Mouse (Mus musculus) gonadal fat pad, adult 2 months (tissue): ENCODE data around the gene Fbn1. TPM values are rescaled to one million over a fixed set of nuclear protein-coding genes. Genes with fewer than 3 reads are reported as not detected.

Source experiments
- DNase-seq: peaks from one replicate; pipeline ENCODE4 v3.0.0-alpha.2; 2012; ENCODE audit warnings: low read depth
- polyA plus RNA-seq: library from polyadenylated mRNA; depleted of rRNA; stranded (reverse); fragments of >200 nt; gene quantifications from 2 replicates; pipeline ENCODE4 v1.2.3, GENCODE M21; 2012

Gene Fbn1
- polyA plus RNA-seq, 1 experiment: 34.6 TPM

GRCm38 (mm10) chr2:125394428-125395101 is 113.2 kb downstream of the Fbn1 start:
- no peak for DNase-seq

- no peak for DNase-seq
Observed at GRCm38 (mm10) chr2:125391582-125391981, 116.2 kb downstream of the Fbn1 start.

- no peak for DNase-seq
Observed at GRCm38 (mm10) chr2:125389796-125390195, 118.0 kb downstream of the Fbn1 start.

DNA sequence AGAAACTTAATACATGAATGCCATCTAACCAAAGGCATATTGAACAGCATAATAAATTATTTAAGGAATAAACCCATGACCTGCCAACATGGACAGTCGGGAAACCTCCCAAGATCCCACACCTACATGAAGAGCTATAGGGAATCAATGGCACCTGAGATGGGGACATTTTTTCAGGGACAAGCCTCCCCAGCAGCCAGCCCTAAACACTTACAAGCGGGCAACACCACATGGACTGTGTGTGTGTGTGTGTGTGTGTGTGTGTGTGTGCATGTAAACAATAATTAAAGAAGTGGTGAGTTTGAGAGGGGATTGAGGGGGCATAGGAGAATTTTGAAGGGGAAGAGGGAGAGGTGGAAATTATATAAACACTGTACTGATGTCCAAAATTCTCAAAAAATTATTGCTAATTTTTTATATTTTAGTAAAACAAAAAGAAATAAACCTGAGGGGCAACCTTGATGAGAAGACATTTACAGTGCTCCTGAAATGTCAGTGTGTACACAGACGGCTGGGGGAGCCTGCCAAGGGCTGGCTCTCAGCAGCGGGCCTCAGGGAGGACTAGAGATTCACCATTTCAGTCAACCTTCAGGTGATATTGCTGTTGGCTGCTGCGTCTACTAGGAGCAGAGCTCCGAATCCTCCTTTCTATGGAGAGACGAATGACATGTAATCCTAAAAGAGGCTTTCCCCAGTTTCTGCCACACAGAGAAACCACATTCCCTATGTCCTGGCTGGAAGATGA is 121.4 kb downstream of the Fbn1 start:
- no peak for DNase-seq

GRCm38 (mm10) chr2:125384941-125385340 is 122.9 kb downstream of the Fbn1 start:
- DNase-seq: no peak

GRCm38 (mm10) chr2:125384415-125384814 is 123.4 kb downstream of the Fbn1 start:
- no peak for DNase-seq

- DNase-seq: no peak
Observed at GRCm38 (mm10) chr2:125383273-125383641, 124.5 kb downstream of the Fbn1 start.

GRCm38 (mm10) chr2:125382613-125383272 is 125.0 kb downstream of the Fbn1 start:
- no peak for DNase-seq

DNA sequence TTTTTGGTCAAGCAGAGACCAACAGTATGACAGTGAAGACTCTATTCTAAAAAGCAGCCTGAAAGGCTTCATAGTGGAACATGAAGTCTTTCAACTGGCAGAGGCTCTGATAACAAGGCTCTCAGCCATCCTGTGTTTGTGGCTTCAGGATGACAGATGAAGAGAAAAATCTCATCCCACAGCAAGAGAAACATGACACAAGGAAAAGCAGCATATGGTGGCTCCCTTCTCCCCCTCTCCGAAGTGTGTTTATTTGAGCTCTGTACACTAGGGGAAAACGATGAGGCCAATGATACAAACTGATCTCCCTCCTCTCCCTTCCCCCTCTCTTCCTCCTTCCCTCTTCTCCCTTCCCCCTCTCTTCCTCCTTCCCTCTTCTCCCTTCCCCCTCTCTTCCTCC is 127.7 kb downstream of the Fbn1 start:
- DNase-seq: no peak

GRCm38 (mm10) chr2:125379206-125379605 is 128.6 kb downstream of the Fbn1 start:
- no peak for DNase-seq

DNA sequence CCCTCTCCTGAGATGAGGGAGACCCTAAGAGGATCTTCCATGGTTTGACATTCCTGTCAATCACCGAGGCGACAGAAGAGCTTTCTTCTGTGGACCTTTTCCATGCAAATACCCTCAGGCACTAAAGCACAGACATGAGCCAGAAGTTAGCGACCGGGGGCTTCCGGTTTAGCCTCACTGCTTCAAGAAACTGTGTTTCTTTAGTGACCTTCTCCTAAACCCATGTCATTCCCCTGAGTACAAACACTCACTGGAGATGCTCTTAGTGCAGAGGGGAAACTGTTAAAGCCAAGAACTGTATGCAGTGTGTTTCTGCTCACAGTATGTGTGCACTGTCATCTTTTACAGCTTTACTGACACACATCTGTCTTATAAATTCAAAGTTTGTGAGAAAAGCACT is 131.9 kb downstream of the Fbn1 start:
- no peak for DNase-seq

- DNase-seq: no peak
Observed at GRCm38 (mm10) chr2:125375301-125375700, 132.5 kb downstream of the Fbn1 start.

DNA sequence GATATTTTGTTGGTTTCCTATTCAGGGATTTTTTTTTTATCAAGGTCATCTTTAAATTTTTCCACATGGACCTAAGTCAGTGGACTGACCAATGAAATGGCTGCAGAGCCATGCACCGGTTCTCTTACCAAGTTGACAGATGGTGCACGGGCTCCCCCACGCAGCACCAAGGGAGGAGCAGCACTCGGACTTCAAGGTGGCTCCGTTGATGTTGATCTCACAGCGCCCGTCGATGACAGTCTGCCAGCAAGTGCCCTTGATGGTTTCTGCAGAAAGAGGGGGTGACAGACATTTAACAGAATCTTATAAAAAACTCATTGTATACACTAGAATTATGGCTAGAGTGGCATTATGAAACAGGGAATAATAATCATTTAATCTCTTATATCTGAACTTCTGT is 138.1 kb downstream of the Fbn1 start:
- DNase-seq: no peak

DNA sequence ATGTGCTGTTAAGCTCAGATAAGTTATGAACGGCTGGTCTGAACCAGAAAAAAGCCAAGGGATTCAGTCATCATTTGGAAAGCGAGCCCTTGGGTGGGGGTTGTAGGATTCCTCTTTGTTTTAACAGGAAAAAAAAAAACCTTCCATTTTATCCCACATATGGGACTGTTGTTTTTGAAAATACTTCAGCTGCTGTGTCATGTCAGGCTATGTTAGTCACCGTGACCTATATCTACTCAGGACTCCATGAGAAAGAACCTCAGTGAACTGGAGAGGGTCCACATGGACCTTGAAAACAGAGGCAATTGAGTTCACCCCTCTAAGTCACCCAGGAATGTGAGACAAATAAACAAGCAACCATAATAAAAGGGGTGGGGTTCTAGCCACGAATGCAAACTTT is 139.2 kb downstream of the Fbn1 start:
- DNase-seq: no peak

DNA sequence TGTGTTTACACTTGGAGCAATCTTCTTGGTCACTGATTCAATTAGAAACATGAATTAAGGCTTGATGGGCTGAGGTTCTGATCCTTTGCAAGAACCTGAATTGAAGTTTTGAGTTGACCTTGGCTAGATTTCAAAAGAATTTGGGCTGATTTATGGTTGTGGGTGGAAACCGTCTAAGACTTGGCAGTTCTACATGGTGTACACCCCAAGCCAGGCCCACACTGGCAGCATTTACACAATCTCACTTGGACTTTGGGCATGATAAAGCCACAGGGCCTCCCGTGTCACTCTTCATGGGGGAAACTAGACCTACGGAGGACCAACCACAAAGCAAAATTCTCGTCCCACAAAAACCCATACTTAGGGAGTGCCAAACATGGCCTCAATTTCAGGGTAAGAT is 146.1 kb downstream of the Fbn1 start:
- peak; percentile 33 for DNase-seq

GRCm38 (mm10) chr2:125356486-125356885 is 151.3 kb downstream of the Fbn1 start:
- no peak for DNase-seq

DNA sequence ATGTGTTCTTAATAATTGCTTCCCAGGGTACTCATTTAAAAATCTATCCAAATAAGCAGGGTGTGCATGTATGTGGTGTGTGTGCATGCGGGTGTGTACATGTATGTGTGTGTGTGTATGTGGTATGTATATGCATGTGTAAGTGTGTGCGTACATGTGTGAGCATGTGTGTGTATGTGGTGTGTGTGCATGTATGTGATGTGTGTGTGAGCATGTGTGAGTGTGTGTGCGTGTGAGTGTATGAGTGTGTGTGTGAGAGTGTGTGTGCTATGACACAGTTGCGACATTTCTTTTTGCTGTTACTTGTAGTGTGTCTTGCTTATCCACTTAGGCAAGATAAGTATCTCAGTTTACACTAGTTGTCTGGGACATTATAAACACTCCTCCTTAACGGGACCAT is 151.7 kb downstream of the Fbn1 start:
- DNase-seq: no peak

- DNase-seq: no peak
Observed at GRCm38 (mm10) chr2:125355216-125355971, 152.4 kb downstream of the Fbn1 start.

- DNase-seq: no peak
Observed at GRCm38 (mm10) chr2:125354587-125354986, 153.2 kb downstream of the Fbn1 start.

DNA sequence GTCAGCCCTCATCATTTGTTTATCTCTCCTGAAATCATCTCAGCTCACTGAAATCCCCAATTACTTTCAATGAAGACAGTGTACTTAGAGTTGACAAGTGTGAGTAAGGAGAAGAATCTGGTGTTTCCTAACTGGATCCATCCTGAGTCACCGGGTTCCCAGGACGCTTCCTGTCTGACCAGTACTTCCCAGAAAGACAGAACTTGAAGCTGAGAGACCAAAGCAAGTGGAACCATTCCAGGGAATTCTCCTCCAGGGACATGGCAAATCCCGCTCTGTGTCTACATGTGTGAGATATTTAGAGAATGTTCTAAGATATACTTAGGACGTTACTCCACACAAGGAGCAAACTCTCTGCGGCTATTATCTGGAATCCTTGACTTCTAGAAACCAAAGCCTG is 158.6 kb downstream of the Fbn1 start:
- no peak for DNase-seq

- no peak for DNase-seq
Observed at GRCm38 (mm10) chr2:125342181-125342950, 165.4 kb downstream of the Fbn1 start.
